Mouse (Mus musculus) Patski (cell line): ENCODE measurements around the gene Crp. TPM values are rescaled to one million over a fixed set of nuclear protein-coding genes. Genes with fewer than 3 reads are reported as not detected.
A peak's percentile ranks its signal among the peaks of the same experiment; 100 is the strongest.

ENCODE experiments used
- ATAC-seq: fragments of 100-300 bp; one replicate; pipeline ENCODE4 v1.8.0; 2021
- CTCF ChIA-PET: fragments of 350-600 bp; sonication (Branson Sonifier 250); formaldehyde crosslinking; loops from one replicate; lab custom pipeline; 2022; ENCODE audit warnings: inconsistent platforms; lab: Charles Lee
- POLR2A ChIA-PET: fragments of 350-600 bp; sonication (Branson Sonifier 250); formaldehyde crosslinking; loops from one replicate; lab custom pipeline; 2022; ENCODE audit warnings: antibody characterized with exemption, inconsistent platforms; lab: Charles Lee
- DNase-seq: peaks from one replicate; pipeline ENCODE4 v3.0.0-alpha.2; 2011; ENCODE audit warnings: low read depth, low spot score
- H3K27me3 ChIP-seq: fragments of 371-371 bp; one replicate; pipeline ENCODE4 v1.5.1; 2021
- CTCF ChIP-seq: fragments of 100-300 bp; IDR thresholded peaks from one replicate; pipeline ENCODE4 v1.5.1; 2021
- in situ Hi-C: fragments of 300-500 bp; cut with MboI; formaldehyde crosslinking; loops from 3 replicates; pipeline ENCODE4 v1.11.1; 2018; ENCODE audit warnings: low pct_unique_long_range_greater_than_20kb, mixed read lengths
- polyA plus RNA-seq: library from polyadenylated mRNA; unstranded; gene quantifications from one replicate; pipeline ENCODE4 v1.2.3, GENCODE M21; 2021

Gene Crp
- polyA plus RNA-seq = 0.04 TPM

- in situ Hi-C loops = no loop called here
- ATAC-seq (no peak), DNase-seq (no peak)
- no peaks in the 10 kb centered on the region for H3K27me3 ChIP-seq
- ChIA-PET CTCF (no interaction called here), POLR2A (no interaction called here)
- no peak for TF ChIP-seq CTCF
Measured at GRCm38 (mm10) chr1:172697844-172698243, at the start of gene Crp. Crp (plus strand) TSS chr1:172698055.

DNA sequence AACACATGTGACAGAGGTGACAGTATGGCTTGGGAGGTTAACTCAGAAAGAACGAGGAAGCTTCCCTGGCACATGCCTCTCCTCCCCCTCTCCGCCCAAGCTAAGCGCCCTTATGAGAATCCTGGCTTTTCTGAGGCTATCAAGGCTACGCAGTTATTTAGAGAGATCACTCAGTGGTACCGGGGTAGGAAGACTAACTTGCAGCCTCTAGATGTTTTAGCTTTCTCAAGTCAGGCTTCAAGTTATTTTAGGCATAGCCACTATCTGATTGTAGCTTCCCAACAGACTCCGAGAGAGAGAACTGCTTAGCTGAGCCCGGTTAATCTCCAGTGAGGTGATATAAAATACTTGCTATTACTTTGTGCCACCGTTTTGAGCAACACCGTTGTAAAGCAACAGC lies 48.5 kb upstream of the Crp start:
- H3K27me3 ChIP-seq = peaks cover 6% of the 10 kb centered on the region
- in situ Hi-C loops = loop anchor here (25.0 kb wide), 1 partner anchor 738 kb away; no protein-coding TSS in a partner anchor
- CTCF ChIA-PET = interaction anchor here (0.6 to 1.4 kb wide), 3 partner anchors 11 to 30 kb away, joined by 3 to 4 read pairs (median 4); no protein-coding TSS in a partner anchor
- POLR2A ChIA-PET = interaction anchor here (0.7 kb wide), 1 partner anchor 117 kb away, joined by 3 read pairs; no protein-coding TSS in a partner anchor
- no peak for TF ChIP-seq CTCF
- ATAC-seq (no peak), DNase-seq (no peak)

GRCm38 (mm10) chr1:172650519-172651287 lies 47.2 kb upstream of the Crp start:
- no peak for DNase-seq
- TF ChIP-seq CTCF = peak; percentile 44
- in situ Hi-C loops = no loop called here
- no peak for ATAC-seq
- CTCF ChIA-PET = interaction anchor here (1.0 to 1.4 kb wide), 2 partner anchors 29 to 739 kb away, joined by 3 to 4 read pairs; no protein-coding TSS in a partner anchor
- H3K27me3 ChIP-seq = peaks cover 6% of the 10 kb centered on the region
- POLR2A ChIA-PET = interaction anchor here (0.6 kb wide), 1 partner anchor 55 kb away, joined by 5 read pairs; no protein-coding TSS in a partner anchor

DNA sequence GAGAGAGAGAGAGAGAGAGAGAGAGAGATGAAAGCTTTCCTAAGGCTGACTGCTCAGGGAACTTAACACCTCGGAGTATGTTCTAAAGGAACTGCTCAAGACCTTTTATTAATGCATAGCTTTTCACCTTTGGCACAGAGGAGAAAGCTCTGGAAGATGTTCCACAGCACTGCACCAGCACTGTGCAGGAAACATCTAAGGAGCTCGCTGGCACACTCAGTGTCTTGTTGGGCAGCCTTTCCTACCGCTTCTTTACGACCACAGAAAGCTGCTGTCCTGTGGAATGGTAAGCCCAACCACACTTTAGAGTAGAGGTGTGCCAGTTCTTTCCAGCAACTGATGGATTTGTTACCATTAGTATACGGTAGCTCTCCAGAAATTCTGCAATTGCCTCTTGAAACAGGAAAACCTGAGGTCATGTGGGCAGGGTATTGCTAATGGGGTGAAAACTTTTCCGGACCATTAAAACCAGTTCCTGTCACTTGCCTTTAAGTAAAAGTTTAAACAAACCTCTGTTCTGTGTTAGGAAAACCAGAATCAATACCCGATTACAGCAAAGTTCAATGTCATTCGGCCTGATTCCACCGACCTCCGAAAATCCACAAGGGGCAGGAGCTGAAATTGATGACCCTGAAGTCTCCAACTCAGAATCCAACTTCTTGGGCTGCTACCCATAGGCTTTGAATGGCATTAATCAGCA lies 46.4 kb upstream of the Crp start:
- in situ Hi-C loops = no loop called here
- DNase-seq (no peak), ATAC-seq (no peak)
- POLR2A ChIA-PET = interaction anchor here (0.6 kb wide), 1 partner anchor 54 kb away, joined by 5 read pairs; no protein-coding TSS in a partner anchor
- no peak for TF ChIP-seq CTCF
- CTCF ChIA-PET = interaction anchor here (1.0 kb wide), 1 partner anchor 739 kb away, joined by 3 read pairs; no protein-coding TSS in a partner anchor
- H3K27me3 ChIP-seq = peaks cover 6% of the 10 kb centered on the region

- no peak for TF ChIP-seq CTCF
- ChIA-PET POLR2A (no interaction called here), CTCF (interaction anchor here (1.0 kb wide), 1 partner anchor 738 kb away, joined by 3 read pairs; no protein-coding TSS in a partner anchor)
- in situ Hi-C loops = no loop called here
- peaks cover 2% of the 10 kb centered on the region for H3K27me3 ChIP-seq
- no peak for ATAC-seq
- DNase-seq = no peak
Measured at GRCm38 (mm10) chr1:172652040-172652662, 45.7 kb upstream of the Crp start.

- CTCF ChIA-PET = no interaction called here
Measured at GRCm38 (mm10) chr1:172653900-172654299, 44.0 kb upstream of the Crp start.

GRCm38 (mm10) chr1:172657266-172657665 lies 40.6 kb upstream of the Crp start:
- no peak for TF ChIP-seq CTCF
- DNase-seq (no peak), ATAC-seq (no peak)
- POLR2A ChIA-PET = no interaction called here
- in situ Hi-C loops = no loop called here
- CTCF ChIA-PET = interaction anchor here (1.3 kb wide), 1 partner anchor 10 kb away, joined by 3 read pairs; no protein-coding TSS in a partner anchor
- no peaks in the 10 kb centered on the region for H3K27me3 ChIP-seq

More at GRCm38 (mm10) chr1:172653900-172654299, 44.0 kb upstream of the Crp start:
- no peaks in the 10 kb centered on the region for H3K27me3 ChIP-seq
- in situ Hi-C loops = no loop called here
- TF ChIP-seq CTCF = no peak
- POLR2A ChIA-PET = no interaction called here
- ATAC-seq (no peak), DNase-seq (no peak)

GRCm38 (mm10) chr1:172659688-172660087 lies 38.2 kb upstream of the Crp start:
- no peak for TF ChIP-seq CTCF
- H3K27me3 ChIP-seq = no peaks in the 10 kb centered on the region
- POLR2A ChIA-PET = no interaction called here
- in situ Hi-C loops = no loop called here
- CTCF ChIA-PET = interaction anchor here (1.2 kb wide), 1 partner anchor 40 kb away, joined by 3 read pairs; no protein-coding TSS in a partner anchor
- ATAC-seq = no peak
- no peak for DNase-seq

DNA sequence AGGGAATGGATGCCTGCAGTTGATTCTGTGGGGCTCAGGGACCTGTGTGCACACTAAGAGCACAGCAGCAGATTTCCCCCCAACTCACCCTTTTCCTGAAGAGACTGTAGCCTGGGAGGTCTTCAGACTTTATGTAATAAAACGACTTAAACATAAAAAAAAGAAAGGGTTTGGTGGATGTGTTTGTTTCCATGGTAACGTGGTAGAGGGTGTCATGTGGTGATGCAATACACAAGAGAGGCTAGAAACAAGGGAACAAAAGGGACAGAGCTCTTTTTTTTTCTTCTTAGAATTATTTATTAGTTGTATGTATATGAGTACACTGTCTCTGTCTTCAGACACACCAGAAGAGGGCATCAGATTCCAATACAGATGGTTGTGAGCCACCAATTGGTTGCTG lies 32.4 kb upstream of the Crp start:
- POLR2A ChIA-PET = no interaction called here
- CTCF ChIA-PET = no interaction called here
- TF ChIP-seq CTCF = no peak
- ATAC-seq = no peak
- in situ Hi-C loops = no loop called here
- no peak for DNase-seq
- H3K27me3 ChIP-seq = no peaks in the 10 kb centered on the region

DNA sequence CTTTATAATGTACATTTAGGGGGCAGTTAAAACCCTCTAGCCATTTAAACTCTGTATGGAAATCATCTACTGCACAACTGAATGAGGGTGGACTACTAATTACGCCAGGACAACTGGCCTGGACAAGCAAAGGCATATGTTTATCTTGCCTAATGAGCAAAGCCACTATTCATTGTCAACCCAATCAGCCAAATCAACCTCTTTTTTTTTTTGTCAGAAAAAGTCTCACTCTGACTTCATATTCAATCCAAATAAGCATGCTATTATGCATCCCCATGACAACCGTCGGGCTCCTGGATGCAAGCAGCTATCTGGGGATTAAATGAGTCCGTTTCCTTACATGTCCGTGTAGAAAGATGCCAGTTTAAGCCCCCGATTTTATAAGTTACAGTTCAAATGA lies 30.3 kb upstream of the Crp start:
- DNase-seq (no peak), ATAC-seq (no peak)
- ChIA-PET CTCF (no interaction called here), POLR2A (no interaction called here)
- H3K27me3 ChIP-seq = no peaks in the 10 kb centered on the region
- TF ChIP-seq CTCF = no peak
- in situ Hi-C loops = no loop called here
